Mouse (Mus musculus) thymus, postnatal 0 days (tissue): Measurements from ENCODE around the gene Dhx58. TPM values are rescaled to one million over a fixed set of nuclear protein-coding genes. Genes with fewer than 3 reads are reported as not detected.
A peak's percentile ranks its signal among the peaks of the same experiment; 100 is the strongest.

ENCODE experiments used
- DNase-seq: peaks from one replicate; pipeline ENCODE4 v3.0.0-alpha.2; 2015; ENCODE audit warnings: low spot score
- polyA plus RNA-seq: library from polyadenylated mRNA; unstranded; fragments of >200 nt; fragmentation: Nextera tagmentation; extraction: Ambion mirVana; gene quantifications from 2 replicates; pipeline ENCODE4 v1.2.1, GENCODE M21; 2015

Gene Dhx58
- polyA plus RNA-seq, 1 experiment from 2014 or later = 10.7 TPM

- DNase-seq = no peak
Observed at GRCm38 (mm10) chr11:100722493-100723028, 18.5 kb upstream of the Dhx58 start.

GRCm38 (mm10) chr11:100721776-100722492, 17.9 kb upstream of the Dhx58 start:
- DNase-seq = peak; percentile 16

GRCm38 (mm10) chr11:100721254-100721653, 17.2 kb upstream of the Dhx58 start:
- no peak for DNase-seq

GRCm38 (mm10) chr11:100720345-100720744, 16.3 kb upstream of the Dhx58 start:
- no peak for DNase-seq

GRCm38 (mm10) chr11:100719893-100720292, 15.8 kb upstream of the Dhx58 start:
- no peak for DNase-seq

- no peak for DNase-seq
Observed at GRCm38 (mm10) chr11:100719312-100719711, 15.2 kb upstream of the Dhx58 start.

- DNase-seq = no peak
Observed at GRCm38 (mm10) chr11:100718866-100719265, 14.8 kb upstream of the Dhx58 start.

GRCm38 (mm10) chr11:100718462-100718861, 14.4 kb upstream of the Dhx58 start:
- DNase-seq = no peak

GRCm38 (mm10) chr11:100716649-100717048, 12.6 kb upstream of the Dhx58 start:
- no peak for DNase-seq

- no peak for DNase-seq
Observed at GRCm38 (mm10) chr11:100714948-100715347, 10.9 kb upstream of the Dhx58 start.

GRCm38 (mm10) chr11:100714534-100714915, 10.5 kb upstream of the Dhx58 start:
- peak; percentile 70 for DNase-seq

- DNase-seq = peak; percentile 83
Observed at GRCm38 (mm10) chr11:100713735-100714533, 9.9 kb upstream of the Dhx58 start, which contains the start of gene Hspb9. TSS of gene Hspb9 (plus strand) at chr11:100713850.

- DNase-seq = no peak
Observed at GRCm38 (mm10) chr11:100713174-100713573, 9.1 kb upstream of the Dhx58 start.

- peak; percentile 62 for DNase-seq
Observed at GRCm38 (mm10) chr11:100711783-100712615, 7.9 kb upstream of the Dhx58 start, which contains the start of gene Kat2a. TSS of gene Kat2a (minus strand) at chr11:100712465.

- DNase-seq = no peak
Observed at GRCm38 (mm10) chr11:100710977-100711376, 6.9 kb upstream of the Dhx58 start.

- no peak for DNase-seq
Observed at GRCm38 (mm10) chr11:100710528-100710927, 6.5 kb upstream of the Dhx58 start.

- no peak for DNase-seq
Observed at GRCm38 (mm10) chr11:100709201-100709810, 5.2 kb upstream of the Dhx58 start.

GRCm38 (mm10) chr11:100705095-100705747, 1.1 kb upstream of the Dhx58 start:
- DNase-seq = no peak

GRCm38 (mm10) chr11:100703366-100703765, 705 bp downstream of the Dhx58 start:
- no peak for DNase-seq

- DNase-seq = no peak
Observed at GRCm38 (mm10) chr11:100702906-100703305, 1.2 kb downstream of the Dhx58 start.
